Mouse (Mus musculus) left cerebral cortex, postnatal 4 days (tissue): ENCODE data around the gene Gp9. TPM values are rescaled to one million over a fixed set of nuclear protein-coding genes. Genes with fewer than 3 reads are reported as not detected.

Source experiments
- DNase-seq: peaks from one replicate; pipeline ENCODE4 v3.0.0-alpha.2; 2022
- intact Hi-C: fragments of 180-260 bp; cut with DNase I; formaldehyde crosslinking; loops from one replicate; pipeline ENCODE4 v1.15.1; 2025
- total RNA-seq, 2 experiments: library from RNA; stranded (reverse); gene quantifications; 2 replicates each; pipeline ENCODE4 v1.2.3; 2021

Gp9 gene
- not detected for total RNA-seq

DNA sequence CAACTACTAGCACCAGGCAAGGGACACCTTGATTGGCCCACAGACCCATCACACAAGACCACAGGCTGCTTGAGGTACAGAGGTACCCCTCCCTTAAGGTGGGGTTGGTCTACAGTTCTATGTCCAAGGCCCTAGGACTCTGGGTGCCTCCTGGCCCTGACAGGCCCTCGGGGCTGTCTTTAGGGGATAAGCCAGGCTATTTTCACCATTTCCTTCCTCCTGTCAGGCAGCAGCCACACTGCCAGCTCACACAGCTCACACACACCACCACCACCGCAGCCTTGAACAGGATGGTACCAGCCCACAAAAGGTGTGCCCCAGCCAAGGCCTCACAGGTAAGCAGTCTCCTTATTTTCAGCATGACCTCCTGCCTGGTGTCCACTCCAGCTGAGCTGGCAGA lies at the start of gene Gp9:
Gp9 (plus strand) TSS at position 231 of the 400 bp plus-strand sequence.
- intact Hi-C loops = no loop called here
- DNase-seq = no peak

DNA sequence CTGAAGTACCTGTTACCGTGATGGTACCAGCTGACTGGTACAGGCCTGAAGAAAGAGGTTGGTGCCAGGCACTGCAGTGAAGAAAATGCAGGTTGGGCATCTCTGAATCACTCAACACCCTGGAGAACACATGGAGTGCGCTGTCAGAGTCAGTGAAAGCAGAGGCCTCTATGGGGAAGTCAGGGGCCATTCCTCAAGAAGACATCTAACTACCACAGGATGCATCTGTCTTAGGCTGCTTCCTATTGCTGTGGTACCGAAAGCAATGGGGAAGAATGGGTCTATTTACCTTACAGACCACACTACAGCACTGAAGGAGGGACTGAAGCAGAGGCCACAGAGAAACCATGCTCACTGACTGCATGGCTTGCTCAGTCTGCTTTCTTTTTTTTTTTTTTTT lies 49.8 kb upstream of the Gp9 start:
- intact Hi-C loops = no loop called here
- DNase-seq = no peak

DNA sequence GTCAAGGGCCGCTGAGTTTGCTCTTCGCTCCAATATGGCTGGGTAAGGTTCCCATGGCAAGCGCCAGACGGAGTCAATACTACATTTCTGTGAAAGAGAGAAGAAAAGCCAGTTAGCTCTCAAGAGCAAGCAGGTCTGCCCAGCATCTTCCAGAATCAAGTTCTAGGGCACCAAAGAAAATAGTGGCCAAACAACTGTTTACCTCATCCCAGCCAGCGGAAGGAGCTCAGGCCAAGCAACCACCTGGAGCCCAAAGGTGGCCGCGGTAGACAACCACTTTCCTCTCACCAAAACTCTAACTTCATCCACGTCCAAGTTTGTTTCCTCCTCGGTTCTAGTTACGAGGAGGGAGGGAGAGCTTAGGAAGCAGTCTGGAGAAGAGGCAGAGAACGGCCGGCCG lies 47.7 kb upstream of the Gp9 start:
- no peak for DNase-seq
- intact Hi-C loops = no loop called here

DNA sequence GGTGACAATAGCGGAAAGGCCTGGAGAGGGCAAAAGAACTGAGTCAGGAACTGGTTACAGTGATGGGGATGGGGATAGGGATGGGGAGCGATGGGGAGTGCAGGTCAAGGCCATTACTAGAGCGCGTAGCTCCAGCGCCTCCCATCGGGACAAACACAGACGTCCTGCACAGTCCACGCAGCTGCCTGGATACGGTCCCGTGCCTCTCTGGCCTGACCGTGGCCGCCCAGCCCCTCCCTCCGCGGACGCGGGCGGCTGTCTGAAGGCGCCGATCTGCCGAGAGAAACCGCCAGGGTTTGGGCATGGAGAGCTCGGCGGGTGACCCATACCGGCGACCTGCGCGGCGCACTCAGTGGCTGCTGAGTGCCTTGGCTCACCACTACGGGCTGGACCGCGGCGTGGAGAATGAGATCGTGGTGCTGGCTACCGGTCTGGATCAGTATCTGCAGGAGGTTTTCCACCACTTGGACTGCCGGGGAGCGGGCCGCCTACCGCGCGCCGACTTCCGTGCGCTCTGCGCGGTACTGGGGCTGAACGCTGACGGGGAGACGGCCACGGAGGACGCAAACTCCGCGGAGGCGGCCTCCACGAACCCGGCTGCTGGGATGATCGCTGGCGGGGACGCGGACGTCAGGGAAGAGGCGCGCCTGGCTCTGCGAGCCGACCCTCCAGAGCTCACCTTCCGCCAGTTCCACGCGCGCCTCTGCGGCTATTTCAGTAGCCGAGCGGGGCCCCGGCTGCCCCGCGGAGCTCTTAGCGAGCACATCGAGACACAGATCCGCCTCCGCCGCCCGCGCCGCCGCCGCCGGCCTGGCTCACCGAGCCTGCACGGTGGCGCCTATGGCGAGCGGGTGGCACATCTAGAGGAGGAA lies 47.0 kb upstream of the Gp9 start, which contains the start of gene Efcc1:
Efcc1 (plus strand) TSS at position 279 of the 872 bp plus-strand sequence.
- intact Hi-C loops = no loop called here

DNA sequence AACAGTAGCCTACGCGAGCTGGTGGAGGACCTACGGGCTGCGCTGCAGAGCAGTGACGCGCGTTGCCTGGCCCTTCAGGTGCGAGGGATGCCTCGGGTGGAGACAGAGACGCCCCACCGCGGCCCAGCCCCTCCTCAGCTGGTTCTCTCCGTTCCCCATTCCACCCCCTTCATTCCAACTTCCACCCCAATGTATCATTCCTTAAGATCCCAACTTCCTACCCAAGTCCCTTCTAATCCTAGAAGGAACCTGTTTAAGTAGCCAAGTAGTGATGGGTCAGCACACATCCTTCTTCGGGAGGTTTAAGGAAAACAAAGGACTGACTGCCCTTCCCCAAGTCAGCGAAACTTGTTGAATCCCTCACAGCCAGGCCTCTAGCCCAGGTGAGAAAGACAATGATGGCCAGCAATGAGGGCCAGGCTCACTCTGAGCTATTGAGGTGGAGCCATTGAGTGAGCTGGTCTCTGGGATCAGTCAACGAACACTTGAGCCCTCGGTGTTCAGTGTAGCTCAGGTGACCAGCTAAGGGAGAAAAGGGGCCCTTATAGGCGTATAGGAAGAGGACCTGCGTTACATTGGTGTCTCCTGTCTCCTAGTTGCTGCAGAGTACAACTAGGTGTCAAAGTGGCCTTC lies 46.3 kb upstream of the Gp9 start:
- intact Hi-C loops = no loop called here
- DNase-seq = no peak

More for the DNA sequence above, 47.0 kb upstream of the Gp9 start, which contains the start of gene Efcc1:
- DNase-seq = peak; percentile 38

DNA sequence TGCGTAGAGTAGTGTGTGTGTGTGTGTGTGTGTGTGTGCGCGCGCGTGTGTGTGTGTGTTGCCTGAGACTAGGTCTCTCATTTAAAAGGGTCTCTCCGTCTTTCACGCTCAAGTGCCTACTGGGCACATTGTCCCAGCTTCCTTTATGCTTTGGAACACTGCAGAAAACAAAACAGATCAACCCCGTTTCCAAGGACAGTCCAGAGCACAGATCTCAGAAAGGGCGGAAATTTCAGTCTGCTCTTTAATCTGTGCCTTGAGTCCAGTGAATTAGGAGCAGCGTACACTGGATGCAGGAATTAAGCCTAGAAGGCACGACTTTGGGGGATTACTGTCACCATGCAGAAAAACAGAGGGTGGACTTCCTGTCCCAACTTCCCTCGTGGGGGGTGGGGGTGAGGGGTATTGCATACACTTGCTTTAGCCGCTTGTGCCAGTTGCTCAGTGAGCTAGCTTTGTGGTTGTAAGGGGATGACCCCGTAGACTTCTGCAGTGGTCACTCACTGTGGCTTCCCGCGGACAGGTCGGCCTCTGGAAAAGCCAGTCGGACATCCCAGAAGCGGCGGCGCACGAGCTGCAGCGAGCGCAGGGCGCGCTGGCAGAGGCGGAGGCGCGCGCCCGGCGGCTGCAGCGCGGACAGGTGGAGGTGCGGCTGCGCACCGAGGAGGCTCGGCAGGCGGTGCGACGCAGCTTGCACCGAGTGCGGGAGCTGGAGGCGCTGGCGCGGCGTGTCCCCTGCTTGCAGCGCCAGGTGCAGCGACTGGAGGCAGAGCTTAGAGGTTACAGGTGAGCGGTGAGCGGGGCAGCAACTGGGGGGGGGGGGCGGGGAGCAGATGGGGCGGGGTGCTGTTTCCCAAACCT lies 45.5 kb upstream of the Gp9 start:
- DNase-seq = no peak

DNA sequence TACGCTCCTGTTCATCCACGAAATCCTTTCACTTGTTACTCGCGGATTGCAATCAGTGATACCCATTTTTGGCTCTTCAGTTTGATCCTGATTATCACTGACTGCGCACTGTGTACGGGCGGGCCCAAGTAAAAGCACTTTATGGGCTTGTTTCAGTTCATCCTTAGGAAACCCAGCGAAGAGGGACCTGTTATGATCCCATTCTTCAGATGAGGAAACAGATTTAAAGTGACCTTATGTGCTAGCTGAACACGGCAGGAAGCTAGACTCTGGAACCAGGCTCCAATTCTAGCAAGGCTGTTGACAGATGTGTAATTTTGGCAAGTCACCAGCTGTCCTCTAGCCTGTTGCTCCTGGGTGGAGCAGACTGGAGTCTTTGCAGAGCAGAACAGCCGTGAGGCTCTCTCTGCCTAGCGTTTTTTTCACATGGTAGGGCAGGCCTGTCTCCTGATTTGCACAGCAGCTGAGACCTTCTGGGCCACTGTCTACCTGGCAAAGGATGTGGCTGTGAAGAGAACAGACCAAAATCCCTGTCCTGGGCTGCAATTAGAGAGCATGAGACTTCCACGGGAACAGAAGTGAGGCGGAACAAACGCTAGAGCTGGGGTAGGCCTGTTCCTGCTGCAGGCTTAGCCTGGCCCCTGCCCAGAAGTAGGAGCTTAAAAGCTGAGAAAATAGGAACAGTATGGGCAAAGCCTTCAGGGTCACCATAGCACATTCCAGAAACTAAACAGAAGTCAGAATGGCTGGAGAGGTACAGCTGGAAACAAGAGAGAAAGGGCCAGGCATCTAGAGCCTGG lies 44.5 kb upstream of the Gp9 start:
- intact Hi-C loops = no loop called here
- DNase-seq = no peak

More for the DNA sequence above, 45.5 kb upstream of the Gp9 start:
- intact Hi-C loops = no loop called here

DNA sequence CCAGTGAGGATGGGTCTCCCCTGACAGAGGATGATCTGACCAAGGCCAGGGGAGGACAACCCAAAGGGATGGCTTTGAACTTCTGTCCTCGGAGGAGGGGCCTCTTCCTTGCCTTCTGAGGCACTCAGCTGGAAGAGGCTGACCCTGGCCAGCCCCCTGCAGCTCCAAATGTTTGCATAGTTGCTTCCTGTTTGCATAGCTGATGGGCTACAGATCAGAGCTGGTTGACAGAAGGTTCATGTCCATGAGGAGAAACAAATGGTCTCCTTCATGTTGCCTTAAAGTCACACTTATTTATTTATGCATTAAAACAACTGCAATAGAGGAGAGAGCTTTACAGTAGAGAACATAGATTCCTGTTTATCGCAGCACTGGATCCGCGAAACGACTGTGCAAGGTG lies 43.7 kb upstream of the Gp9 start:
- intact Hi-C loops = no loop called here
- peak; percentile 20 for DNase-seq

DNA sequence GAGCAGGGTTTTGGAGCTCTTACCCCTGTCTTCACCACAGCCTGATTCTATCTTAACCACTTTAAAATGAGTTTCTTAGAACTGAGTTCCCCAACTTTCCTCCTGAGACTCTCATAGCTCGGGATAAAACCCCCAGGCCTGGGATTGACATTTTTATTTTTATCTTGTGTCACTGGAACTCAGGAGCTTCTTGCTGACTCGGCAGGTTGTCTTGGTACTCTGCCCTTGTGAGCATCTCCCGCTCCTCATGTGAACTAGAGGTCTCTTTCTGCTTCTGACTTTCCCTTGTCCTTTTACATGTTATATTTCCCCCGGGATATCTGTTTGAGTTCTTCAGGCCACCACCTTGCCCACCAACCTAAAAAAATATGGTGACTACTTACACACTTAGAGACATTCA lies 40.9 kb upstream of the Gp9 start:
- intact Hi-C loops = no loop called here

DNA sequence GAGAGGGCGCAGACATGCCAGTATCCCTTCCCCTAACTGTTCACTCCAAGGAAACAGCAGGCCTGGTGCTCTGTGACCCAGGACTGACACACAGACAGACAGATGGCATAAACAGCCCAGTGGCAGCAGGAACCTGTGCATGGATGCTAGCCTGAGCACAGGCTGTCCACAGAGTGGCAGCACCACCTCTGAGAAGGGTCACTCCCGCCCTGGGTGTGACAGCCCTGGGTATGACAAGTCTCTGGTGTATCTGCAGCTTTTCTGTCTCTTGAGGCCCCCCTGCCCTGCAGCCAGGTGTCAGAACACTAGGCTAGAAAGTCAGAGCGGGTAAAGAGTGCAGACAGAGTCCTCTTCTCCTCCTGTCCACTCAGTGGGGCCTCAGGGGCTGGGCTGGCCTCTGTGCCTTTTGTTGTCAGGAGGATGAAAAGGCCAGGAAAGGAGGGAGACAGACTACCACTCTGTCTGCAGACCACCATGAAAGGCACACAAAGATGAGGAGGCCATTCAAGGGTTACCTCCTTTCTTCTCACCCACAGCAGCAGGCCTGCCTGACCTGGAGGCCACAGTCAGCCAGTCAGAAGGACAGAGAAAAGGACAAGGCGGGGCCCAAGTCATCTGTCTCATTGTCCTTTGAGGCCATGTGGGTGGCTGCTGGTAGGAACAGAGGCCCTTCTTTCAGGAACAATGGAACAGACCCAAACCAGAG lies 39.8 kb upstream of the Gp9 start:
- DNase-seq = no peak
- intact Hi-C loops = no loop called here

More for the DNA sequence above, 40.9 kb upstream of the Gp9 start:
- DNase-seq = no peak

DNA sequence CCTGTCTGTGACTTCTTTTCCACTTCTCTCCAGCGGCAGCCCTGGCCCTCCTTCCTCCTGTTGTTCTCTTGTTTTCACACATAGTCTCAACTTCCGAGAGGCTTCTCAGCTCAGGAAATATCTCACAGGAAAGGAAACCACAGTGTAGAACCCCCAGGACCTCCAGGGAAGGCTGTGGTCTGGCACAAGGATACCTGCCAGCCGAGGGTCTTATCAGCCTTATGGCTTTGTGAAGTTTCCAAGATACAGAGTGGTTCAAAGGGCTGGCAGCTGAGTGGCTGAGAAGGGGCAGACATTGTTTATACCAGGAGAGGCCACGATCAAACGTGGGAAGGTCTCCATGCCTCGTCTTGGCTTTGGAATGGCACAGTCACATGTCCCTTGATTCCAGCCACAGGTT lies 38.0 kb upstream of the Gp9 start:
- intact Hi-C loops = no loop called here

DNA sequence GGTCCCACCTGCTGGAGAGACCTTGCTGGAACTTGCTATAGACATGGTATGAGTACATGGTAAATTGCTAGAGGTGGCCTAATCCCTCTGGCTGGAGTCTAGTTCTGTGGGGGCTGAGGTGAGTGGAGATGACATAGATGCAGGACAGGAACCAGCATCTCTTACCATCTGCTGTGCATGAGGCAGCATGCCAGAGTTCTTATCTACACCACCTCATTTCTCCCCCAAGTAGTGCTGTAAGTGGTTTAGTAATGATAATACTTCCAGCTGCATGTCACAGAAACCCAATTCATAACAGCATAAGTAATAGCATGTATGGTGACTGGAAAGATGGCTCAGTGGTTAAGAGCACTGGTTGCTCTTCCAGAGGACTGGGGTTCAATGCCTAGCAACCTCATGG lies 37.4 kb upstream of the Gp9 start:
- intact Hi-C loops = no loop called here
- DNase-seq = no peak

More for the DNA sequence above, 38.0 kb upstream of the Gp9 start:
- no peak for DNase-seq

DNA sequence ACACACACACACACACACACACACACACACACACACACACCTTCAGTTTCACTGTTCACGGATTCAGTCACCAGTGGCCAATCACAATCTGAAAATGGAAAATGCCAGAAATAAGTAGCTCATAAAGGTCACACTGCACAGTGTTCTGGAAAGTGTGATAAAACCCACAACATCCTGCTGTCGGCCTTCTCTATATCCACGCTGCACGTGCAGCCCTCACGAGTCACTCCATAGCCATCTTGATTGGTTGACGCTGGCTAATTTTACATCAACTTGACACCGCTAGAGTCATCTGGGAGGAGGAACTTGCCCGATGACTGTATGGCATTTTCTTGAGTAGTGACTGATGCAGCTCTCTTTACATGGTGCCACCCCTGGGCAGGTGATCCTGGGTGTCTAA lies 35.9 kb upstream of the Gp9 start:
- intact Hi-C loops = no loop called here
- no peak for DNase-seq

DNA sequence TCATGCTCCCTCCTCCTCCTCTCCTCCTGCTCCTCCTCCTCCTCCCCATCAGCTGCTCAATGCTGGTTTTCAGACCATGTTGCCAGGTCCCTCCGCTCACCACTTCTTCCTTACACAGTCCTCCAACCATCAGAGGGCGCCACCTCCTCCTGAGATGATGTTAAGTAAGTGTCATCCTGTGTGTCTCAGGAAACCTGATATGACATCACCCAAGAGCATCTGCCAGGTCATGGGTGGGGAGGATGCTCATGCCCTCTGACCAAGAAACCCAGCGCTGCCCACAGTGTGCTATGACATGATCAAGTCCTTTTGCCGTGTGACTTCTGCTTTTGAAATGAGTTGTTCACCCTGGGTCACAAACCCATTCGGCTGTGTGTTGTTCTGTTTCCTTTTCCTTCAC lies 35.1 kb upstream of the Gp9 start:
- intact Hi-C loops = no loop called here
- DNase-seq = no peak

DNA sequence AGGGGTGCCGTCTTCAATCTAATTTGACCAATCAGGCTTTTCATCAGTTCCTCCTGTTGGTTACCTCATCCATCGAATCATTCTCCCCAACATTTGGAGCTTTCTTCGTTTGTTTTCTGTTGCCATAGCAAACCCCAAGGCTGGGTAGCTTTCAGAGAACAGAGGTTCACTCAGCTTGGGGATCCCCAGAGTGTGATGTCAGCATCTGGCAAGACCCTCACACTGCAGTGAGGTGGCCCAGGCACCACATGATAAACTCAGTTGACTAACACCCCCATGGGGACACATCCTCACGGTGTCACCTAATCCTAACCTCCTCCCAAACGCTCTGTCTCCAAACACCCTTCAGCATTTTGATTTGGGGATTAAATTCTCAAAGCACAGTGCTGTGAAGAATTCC lies 34.6 kb upstream of the Gp9 start:
- intact Hi-C loops = no loop called here
- DNase-seq = no peak

DNA sequence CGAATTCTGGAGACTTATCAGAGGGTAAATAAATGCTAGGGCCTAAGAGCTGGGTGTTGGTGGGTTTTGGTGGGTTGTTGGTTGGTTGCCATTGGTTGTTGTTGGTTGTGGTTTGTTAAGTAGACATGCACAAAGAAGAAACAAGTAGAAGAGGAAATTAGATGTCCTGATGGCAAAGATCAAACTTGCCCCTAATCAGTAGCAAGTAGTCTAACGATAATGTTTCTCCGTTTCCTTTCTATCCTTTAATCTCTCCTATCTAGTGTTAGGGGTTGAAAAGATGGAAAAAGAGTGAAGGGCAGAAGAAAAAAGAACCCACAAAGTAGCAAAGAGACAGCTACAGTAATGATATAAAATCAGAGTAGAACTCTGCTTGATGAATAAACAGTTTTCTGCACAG lies 33.2 kb upstream of the Gp9 start:
- no peak for DNase-seq
- intact Hi-C loops = no loop called here

DNA sequence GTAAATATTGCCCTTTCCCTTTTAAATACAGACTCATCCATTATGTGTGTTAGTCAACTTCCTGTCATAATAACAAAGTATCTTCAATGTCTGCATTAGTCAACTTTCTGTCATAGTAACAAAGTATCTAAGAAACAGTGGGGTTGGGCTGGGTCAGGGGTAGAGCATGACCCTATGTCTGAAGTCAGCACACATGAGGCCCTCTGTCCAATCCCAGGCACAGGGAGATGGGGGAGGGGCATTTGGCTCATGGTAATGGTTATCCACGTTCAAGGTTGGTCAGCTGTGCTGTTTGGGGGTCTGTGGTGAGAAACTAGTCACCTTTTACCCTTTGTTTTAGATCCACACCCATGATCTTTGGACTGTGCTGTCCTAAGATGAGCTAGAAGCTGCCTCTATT lies 32.6 kb upstream of the Gp9 start:
- no peak for DNase-seq
- intact Hi-C loops = no loop called here

DNA sequence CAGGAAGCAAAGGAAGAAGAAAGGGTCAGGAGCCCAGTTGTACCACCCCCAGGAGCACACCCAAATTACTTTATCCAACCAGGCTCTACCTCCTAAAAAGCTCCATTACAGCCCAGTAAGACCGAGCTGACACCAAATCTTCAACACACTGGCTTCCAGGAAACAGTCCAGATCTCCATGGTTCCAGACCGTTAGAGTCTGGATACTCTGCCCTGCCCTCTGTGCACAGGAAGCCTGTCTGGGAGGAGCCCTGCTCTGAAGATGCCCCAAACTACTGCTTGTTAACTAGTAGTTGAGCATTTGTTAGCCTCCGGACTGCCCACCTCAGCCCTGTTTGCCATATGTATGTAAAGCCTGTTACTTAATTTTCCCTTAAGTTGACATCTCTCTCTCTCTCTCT lies 31.8 kb upstream of the Gp9 start:
- intact Hi-C loops = no loop called here
- DNase-seq = no peak

DNA sequence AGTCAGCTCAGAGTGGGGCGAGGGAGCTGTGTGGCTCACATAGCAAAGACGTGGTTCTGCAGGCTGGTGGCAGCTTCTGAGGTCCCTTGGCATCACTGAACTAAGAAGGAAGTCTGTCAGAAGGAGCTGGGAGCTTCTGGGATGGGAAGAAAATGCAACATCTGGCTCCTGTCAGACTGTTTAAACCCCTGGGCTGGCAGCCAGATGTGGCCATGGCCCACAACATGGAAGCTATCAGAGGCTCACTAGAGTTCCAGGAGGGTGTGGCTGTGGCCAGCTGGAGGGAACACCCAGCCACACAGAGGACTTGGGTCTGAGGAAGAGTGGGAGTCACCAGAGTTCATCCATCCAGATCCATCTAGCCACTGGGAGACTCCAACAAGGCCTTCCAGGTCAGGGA lies 31.0 kb upstream of the Gp9 start:
- no peak for DNase-seq
- intact Hi-C loops = no loop called here

DNA sequence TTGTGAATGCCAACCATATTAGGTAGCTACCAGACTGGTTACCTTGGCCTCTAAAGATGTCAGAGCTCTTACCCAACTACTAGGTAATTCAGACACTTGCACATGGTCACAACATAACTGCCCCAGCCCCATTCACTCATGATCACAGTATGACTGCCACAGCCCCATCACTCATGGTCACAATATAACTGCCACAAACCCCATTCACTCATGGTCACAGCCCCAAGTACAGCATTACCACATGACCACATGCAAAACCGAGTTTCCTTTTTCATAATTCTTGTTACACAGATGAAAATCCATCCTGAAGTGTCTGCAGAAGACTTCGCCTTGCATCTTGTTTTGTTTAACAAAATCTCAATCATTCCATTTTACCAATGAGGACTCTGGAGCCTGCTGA lies 29.8 kb upstream of the Gp9 start:
- no peak for DNase-seq

More for the DNA sequence above, 29.8 kb upstream of the Gp9 start:
- intact Hi-C loops = no loop called here
